Mouse (Mus musculus) thymus, postnatal 10 days (tissue): ENCODE results near the gene Zbp1.

ENCODE experiments used
- DNase-seq, 2 experiments: peaks; one replicate each; pipeline ENCODE4 v3.0.0; 2021; ENCODE audit warnings: low spot score in 2 of 2

The Zbp1 gene

DNA sequence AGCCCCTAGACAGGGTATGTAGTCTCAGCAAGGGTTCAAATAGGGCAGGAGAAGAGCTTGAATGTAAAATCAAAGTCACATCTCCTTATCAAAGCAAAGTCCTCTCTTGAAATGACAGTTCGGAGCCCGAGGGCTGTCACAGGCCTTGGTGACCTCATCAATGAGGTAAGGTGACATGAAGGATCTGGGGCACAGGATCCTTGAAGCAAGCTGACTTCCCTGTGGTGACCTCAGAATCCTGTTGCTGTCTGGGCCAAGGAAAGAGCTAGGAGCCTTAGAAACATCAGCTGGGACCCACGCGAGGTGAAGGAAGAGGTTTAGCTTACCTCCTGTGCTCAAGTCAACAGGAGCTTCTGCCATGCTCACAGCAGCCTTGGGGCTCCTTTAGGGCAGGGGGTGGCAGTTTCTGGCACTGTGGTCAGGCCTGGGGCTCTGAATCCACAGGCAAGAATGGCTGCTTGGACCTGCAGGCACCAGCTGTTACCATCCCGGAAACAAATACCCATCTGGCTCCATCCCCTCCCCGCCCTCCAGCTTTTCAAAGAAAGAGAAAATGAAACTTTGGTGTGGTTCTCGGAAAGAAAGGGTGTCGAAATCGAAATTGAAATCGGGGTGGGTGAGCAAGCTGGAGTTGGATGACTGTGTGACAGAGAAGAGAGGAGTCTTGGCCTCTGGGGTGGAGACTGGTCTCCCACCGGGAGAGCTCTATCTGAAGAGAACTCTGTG, at the start of gene Zbp1:
Gene Zbp1, minus strand, starts transcription at position 508 of the 726 bp plus-strand sequence.
- DNase-seq: peak in 1 of 2 experiments; percentile 54

DNA sequence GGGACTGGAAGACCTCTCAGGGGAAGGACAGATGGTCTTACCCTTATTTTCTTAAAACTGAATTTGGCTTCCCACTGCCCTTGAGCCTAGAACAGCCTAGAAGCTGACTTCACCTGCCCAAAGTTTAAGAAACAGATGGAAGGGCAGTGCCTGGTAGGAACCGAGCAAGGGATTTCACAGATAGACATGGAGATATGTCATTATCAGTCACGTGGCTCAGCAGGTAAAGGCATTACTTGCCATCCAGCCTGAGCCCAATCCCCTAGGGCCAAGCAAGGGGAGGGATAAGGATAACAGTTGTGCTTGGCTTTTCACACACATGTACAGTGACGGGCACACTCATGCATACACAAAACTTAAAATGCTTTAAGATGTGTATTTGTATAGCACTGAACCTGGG, 48.8 kb upstream of the Zbp1 start:
- DNase-seq: no peak

DNA sequence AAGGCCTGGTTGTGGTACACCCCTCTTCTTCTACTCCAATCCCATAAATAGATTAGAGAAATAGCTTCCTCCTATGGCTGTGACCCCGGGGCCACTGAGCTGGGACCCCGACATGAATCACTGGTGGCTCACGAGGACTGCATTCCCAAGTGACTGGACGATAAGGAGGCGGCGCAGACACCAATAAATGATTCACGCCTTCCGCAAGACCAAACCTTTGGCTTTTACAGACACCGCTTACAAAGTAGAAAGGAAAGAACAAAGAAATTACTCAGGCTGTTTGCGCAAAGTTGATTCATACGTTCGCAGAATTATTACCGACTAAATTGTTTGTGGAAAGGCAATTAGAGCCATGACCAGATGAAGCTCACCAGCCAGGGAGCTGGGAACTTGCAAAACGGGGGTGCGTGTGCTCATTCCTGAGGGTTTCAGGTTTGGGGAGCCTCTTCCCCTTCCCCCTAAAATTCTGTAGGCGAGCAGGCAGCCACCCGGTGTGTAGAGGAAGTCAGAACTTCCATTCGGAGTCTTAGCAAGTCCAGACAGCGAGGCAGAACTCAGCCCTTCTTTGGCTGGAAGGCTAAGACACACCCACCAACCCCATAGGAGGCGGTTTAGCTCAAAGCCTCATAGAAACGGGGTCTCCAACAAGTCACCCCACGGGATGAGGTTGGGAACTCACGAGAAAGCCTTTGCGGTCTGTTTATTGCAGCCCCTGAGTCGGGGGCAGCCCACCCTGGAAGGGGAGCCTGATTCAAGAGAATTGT, 47.8 kb upstream of the Zbp1 start:
- DNase-seq: no peak

DNA sequence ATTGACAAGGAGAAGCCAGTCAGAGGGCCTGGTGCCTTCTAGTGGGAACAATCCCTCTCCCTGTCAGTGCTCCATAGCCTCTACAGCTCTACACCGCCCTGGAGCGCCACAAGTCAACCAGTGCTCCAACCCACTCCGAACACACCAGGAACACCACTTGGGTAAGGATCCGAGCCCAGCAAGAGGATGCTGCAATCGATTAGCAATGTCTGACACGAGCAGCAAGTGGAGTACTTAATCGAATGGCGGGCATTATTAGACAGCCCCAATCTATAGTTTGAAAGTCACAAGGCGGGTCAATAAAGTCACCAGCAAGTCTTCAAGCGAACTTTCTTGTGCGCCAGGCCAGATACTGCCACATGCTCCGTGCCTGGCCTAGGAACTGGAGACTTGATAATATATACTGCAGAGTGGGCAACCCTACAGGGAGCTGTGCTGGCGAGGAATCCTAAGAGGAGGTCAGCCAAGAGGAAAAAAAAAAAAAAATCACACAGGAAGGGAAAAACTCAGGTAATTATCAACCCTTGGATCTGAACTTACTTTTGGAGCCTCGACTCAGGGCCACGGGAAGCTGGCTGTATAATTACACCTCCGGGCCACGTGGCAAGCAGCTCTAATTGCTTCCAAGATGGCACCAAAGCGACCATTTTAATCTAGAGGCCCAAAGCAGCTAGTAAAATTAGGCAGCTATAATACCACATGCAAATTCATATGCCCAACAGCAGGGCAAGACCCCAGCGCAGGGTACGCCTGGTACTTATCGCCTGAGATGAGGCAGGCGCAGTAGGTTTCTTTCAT, 46.9 kb upstream of the Zbp1 start:
- DNase-seq: no peak

DNA sequence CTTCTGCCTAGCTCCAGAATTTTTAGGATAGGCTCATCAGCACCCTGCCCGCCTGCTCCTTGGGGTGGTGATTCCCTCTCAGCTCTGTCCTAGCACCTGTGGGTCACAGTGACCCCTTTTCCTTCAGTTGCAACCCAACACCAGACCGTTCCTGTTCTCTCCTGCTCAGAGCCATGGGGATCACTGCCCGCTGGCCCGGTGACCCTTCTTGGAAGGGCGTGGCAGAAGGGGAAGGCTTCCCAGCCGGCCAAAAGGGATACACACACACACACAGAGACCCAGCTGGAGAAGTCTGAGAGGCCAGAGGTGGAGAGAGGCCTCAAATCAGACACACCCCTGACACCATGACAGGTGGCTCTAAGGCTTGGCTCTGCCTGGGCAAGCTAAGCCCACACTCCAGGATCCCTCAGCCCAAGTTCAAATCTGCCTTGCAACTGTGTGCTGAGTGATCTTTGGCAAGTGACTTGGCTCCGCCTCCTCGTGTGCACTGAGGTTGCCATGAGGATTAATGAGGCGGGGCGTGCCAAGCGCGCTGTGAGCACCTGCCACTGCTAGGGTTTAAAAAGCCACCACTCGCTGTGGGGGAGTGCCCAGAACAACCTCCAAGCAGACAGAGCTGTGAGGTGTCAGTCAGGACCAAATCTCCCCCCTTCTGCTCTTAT, 45.9 kb upstream of the Zbp1 start:
- DNase-seq: peak; percentile 69 to 71

DNA sequence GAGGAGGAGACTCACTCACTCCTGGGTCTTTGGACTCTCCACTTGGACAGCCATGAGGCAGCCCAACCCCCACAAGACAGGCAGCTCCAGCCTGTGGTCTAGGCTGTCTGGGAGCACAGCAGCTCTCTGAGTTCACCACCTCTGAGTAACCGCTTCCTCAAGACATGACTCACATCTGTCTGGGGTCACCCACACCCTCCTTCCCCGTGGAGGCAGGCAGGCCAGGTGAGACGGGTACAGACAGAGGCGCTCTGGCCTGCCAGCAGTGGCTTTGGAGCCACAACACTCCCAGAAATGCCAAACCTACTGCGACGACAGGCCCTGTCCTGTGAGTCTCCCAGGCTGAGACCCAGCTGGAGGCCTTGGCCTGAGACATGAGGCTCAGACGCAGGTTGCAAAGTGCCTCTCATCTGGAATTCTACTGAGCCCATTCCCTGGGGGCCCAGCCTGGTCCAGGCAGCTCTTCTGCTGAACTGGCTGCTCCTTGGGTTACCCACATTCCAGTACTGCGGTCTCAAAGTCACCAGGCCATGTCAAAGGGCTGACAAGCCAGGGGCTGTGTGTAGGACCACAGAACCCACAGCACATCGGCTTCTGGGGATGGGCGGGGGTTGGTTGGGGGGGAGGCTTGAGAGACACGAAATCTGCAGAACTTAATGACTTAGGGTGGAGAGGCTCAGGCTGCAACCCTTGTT, 45.1 kb upstream of the Zbp1 start:
- peak; percentile 56 to 63 for DNase-seq

DNA sequence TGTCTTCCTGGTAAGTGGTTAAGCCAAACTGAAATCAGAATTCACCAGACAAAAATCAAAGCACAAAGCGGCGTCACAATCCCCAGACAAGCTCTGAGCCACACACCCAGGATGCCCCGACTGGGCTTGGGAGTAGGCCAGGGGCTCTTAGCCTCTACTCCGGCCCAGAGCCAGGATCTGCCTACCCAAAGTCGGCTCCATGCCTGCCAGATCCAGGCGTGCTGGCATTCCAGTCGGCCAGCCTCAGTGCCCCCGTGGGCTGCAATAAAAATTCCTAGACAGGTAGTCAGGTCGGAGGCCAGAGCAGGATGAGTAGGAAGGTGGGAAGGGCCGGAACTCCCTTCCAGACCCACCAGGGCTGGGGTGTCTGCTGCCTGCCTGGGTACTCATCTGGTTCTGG, 42.8 kb upstream of the Zbp1 start:
- no peak for DNase-seq

DNA sequence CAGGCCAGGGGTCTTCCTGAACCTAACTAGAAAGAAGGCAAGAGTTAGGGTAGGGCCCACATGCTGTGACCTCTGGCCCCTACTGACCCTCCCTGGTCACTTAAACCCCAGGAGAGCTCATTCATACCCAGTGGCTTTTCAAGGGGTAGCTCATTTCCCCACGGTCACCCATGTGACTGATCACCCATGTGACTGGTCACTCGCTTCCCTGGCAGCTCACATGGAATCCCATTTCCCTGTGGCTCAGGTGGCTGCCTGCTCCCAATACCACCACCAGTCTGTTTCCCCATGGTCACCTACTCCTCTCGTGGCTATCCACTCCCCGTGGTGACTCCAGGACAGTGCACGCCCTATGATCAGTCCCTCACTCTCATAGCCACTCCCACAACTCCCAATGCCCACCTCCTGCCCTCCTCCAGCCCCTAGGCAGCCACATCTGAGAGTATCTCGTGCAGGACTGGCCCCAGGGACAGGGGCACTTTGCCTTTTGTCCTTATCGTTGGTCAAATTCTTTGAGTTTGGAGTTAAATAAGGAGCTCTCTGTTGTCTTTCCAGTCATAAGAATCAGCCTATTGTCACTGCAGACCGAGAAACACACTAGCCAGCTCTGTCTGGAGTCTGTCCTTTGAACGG, 39.9 kb upstream of the Zbp1 start:
- DNase-seq: no peak

DNA sequence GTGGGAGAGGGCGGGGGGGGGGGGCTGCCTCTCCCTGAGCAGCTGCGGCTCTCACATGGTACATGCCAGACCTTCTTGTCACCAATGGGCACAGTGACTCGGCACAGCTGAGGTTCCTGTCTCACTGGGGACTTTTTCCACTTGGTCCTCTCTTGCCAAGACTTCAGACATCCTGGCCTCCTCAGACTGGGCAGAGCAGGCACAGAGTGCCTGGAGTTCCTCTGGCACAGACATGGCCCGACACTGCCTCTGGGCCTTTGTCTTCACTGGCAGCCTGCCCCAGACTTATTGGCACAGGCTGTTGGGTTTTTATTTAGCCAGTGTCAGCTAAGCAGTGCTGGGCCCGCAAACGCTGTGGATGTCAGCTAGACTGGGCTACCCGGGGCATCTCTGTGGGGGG, 38.9 kb upstream of the Zbp1 start:
- DNase-seq: no peak

DNA sequence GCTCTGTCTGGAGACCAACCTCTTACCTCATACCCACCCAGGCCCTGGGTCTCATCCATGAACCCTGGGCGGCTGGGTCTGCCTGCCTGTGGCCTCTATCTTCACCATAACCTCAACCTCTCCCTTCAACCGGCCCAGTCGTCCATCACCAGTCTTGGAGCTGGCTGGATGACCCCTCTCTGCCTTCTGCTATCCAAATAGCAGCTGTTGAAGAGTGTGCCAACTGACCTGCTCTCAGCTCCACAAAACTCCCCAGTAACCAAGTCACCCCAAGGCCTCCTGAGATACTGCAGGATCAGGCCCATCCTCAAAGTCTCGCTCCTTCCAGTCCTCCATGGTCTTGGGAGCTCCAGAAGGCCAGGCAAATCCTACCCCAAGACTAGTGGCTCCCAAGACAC, 37.8 kb upstream of the Zbp1 start:
- no peak for DNase-seq

DNA sequence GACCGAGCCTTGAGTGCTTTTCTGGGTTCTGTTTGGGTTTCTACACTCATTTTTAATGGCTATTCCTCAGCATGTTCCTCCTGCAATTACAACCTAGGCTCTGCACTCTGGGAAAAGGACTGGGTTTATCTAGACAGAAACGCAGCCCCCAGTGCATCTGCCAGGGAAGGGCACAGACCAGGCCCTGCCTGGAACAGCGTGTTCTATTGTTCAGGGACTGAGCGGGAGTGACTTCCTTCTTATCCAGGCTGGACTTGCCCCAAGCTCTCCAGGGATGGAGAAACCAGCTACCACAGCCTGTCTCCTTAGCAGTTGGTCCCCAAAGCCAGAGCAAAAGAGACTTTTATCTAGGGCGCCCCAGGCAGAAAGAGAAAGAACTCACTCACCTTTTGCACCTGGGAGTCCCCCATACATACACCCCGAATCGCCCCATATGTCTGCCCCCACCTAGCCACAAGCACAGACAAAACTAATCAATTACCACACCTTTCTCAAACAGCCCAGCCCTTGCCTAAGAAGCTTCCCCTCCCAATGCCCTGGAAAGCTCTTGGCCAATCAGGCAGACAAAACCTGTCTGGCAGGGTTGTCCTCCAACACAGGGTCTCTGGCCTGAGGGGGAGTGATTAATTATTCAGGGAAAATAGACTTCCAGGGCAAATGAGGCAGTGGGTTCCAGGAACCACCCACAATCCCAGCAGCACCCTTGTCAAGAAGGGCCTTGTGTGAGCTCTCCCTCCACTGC, 37.3 kb upstream of the Zbp1 start:
- DNase-seq: no peak

DNA sequence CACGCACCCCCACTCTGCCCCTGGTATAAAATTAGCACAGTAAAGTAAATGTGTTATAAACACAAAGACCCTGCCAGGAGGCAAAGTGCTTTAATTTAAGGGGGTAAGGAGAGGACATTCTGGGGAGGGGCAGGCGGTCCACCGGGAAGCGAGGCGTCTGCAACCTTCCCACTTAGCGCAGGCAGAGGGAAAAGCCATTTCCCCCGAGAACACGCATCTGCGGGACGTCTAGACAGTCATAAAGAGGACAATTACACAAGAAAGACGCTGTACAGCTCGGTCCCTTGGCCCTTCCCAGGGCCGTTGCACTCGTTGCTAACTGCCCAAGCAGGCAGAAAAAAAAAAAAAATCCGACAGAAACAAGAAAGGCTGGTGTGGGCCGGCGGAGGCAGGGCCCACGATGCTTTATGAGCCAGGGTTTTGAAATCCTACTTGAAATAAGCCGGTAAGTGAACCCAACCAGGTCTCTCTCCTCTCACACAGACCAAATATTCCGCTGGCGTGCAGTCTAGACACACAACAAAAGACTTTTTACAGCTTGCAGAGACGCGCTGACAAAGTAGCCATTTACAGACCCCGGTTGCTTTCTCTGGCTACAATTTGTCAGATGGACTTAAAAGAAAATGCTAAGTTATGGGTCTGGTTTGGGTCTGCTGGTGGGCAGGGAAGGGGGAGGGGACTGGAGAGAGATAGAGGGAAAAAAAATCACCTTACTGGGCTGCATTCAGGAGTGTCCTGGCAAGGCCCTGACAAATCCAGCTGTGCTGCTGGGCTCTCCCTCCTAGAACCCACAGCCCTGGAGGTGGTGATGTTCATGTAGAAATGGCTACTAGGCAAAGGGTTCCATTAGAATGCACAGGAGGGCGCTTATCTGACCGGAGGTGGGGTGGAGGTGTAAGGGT, 35.3 kb upstream of the Zbp1 start:
- DNase-seq: no peak

DNA sequence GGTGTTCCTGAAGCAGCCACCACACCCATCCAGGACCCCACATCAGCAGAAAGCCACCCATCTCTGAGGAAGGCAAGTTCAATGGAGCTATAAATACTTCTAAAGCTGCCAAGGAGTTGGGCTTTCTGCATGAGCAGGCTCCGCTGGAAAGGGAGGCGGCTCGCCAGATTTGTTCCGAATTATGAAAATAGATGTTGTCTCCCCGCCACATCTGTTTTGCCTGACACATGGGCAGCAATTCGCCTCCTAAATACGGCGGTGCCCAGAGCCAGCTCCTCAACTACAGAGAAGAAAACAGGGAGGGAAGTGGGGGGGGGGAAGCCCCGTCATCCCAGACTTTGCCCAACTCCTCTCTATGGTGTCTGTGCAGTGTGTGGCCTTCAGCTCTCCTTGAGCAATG, 33.0 kb upstream of the Zbp1 start:
- no peak for DNase-seq

DNA sequence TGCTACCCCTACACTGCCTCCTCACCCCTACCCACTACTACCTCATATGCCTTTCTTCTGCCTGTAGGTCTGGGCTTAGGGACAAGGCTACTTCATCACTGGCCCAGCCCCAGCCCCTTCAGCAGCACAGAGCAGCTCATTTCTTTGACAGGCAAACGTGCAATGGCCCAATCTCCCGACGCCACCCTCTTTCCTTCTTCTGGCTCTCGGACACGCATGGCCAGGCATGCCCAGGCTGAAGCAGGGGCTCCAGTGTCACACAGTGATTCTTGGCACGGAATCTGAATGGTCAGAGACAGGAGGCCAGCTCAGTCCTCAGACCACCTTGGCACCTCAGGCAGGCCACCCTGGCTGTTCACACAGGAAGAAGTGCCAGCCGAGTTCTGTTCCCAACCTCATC, 32.4 kb upstream of the Zbp1 start:
- DNase-seq: no peak

DNA sequence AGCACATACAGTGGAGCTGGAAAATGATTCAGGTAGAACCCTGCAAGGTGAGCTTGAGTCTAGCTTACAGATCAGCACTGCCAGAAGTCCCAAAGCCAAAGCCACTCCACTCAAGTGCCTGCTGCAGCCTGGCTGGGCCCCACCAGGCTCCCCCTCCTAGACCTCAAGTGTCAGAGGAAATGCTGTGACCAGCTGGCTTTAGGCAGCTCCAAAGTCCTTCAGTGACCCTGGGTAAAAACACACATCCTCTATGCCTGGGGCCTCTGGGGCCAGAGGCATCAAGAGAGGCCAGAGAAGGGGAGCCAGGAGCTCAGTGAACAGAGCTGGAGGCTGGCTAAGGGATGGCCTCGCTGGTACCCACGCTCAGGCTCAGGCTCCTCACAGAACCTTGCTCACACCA, 31.7 kb upstream of the Zbp1 start:
- no peak for DNase-seq

DNA sequence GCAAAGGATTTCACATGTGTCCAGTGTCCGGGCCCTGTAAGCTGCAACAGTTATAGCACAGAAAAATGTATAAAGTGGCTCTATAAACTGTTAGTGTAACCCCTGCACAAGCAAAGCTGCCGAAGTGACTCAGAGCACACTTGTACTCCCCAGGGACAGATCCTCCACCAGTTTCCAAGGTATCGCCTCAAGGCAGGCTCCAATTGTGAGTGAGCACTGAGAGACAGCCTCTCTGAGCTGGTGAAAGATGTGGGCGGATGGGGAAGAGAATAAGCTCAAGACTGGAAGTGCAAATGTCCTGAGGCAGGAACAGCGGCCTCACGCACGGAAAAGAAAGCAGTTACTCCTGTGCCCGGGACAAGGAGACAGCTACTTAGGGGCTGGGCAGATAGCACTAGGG, 31.2 kb upstream of the Zbp1 start:
- no peak for DNase-seq

DNA sequence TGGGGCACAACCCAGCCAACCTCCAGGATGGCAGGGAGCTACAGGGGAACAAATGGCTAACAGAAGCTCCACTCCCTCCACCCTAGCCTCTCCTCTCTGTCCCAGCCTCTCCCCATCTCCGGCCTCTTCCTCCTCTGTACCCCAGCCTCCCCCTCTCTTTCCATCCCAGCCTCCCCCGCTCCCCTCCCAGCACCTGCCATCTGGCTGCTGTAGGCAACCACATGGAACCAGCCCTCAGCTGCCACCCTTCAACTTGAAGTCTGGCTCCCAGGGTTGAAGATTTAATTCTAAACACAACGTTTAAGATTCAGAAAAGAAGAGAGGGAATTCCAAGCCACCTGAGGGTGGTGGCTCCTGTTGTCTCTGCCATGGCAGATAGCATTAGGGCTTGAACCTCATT, 30.7 kb upstream of the Zbp1 start:
- no peak for DNase-seq

DNA sequence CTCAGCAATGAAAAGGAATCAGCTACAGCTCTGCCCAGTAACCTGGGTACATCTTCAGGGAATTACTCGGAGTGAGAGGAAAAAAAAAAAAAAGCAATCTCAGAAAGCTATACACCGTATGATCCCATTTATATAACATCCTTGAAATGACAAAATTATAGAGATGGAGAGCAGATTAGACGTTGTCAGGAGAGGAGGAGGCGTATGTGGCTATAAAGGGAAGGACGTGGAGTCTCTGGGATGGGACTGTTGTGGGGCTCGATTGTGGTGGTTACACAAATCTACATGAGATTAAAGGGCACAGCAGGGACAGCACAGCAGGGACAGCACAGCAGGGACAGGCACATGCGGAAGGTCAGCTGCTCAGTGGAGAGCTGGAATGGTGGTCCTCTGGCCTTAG, 30.1 kb upstream of the Zbp1 start:
- DNase-seq: no peak

DNA sequence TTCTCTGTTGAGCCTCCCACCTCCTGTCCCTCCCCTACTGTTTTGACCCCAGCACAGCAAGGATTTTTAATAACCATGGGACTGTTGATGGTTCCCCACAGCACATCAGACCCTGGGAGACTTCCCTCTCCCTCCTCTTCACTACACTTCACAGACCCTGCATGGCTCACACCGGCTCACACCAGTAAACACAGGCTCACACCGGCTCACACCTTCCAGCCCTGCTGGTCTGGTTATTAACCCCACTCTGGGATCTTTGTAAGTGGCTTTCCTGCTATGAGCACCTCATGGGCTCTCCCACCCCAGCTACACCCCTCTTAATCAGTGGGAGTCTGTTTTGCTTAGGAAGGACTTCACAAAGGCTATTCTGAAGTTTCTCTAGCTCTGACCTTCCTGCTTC, 29.2 kb upstream of the Zbp1 start:
- no peak for DNase-seq
